11 mouse cellular contexts compared by ENCODE assay signal in the genomic region with DNA sequence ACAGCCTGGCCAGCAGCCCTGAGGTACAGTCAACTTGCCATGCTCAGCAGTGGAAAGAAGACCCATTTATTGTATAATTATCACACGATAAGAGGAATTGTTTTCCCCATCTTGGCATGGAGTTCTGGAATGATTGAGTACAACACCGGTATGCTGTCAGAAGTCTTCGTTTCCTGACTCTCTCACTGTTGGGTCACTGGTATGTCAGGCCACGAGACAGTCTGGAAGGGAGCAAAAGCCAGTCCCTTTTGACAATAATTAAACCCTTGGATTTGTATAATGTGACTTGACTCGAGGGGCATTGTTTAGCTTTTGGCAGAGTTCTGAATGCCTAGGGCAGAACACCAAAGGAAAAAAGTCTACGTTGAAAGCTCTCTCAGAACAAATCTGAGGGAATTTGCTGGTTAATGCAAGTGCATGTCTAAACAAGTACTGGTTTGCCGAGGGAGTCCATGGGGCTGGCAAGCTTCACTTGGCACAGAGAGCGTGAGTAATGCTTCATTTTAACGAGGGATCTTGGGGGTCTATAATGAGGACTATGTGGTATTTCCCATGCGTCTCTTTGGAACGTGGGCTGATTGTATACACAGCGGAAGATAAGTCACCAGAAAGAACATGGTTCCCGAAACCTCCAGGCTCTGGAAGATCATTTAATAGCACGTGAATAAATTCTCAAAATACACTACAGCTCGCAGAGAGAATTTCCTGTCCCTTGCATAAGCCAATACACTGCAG.
A peak's percentile ranks its signal among the peaks of the same experiment; 100 is the strongest.
DNase-seq lines count a peak whose midpoint lies in the region; ATAC-seq and TF ChIP-seq lines count a peak whose summit lies in the region.
"Had no signal": no experiment of that assay in that cellular context is flagged by ENCODE, and none has a peak within 500 bp of the region (broad histone marks: within the 10 kb centered on the region; RNA-seq: fewer than 3 reads in every experiment).

No protein-coding gene starts in this region.

- H3K27me3 ChIP-seq in heart, embryonic 15.5 days = no peaks in the 10 kb centered on the region
- H3K27me3 ChIP-seq in kidney, postnatal 0 days (ENCODE audit: insufficient read depth, low read length) = no peaks in the 10 kb centered on the region
- H3K27me3 ChIP-seq: embryonic facial prominence, embryonic 12.5 days; neural tube, embryonic 12.5 days had no signal

- no peak; the same call in 1 of the 2 replicates for ATAC-seq in heart, embryonic 15.5 days (replicated peaks; ENCODE audit: insufficient number of reproducible peaks, insufficient read depth, low FRiP score, low read depth)
- peak; percentile 63; the same call in 1 of the 2 replicates for ATAC-seq in kidney, postnatal 0 days (replicated peaks; ENCODE audit: low FRiP score, low read depth)
- no peak for ATAC-seq in cerebellum, adult (ENCODE audit: insufficient number of reproducible peaks, low FRiP score, low TSS enrichment)

- 0 out of 2 replicates have a peak overlapping the region, but pooled peaks have one; percentile 1 for H3K27ac ChIP-seq in heart, embryonic 15.5 days
- H3K27ac ChIP-seq in kidney, postnatal 0 days = peak overlapping the region; percentile 39; the same call in 1 of the 2 replicates
- H3K27ac ChIP-seq: embryonic facial prominence, embryonic 12.5 days; liver, embryonic 14.5 days; neural tube, embryonic 12.5 days had no signal

- no peak for TF ChIP-seq CTCF in kidney, postnatal 0 days (IDR thresholded peaks at IDR 0.05; ENCODE audit: low read depth)

- no peak overlapping the region for H3K4me2 ChIP-seq in heart, embryonic 15.5 days
- no peak overlapping the region for H3K4me2 ChIP-seq in kidney, postnatal 0 days (ENCODE audit: low read length)
- H3K4me2 ChIP-seq: embryonic facial prominence, embryonic 12.5 days; neural tube, embryonic 12.5 days had no signal

- 61% methylated on average over 15 of the region's 15 CpGs for WGBS in heart, embryonic 15.5 days
- WGBS in kidney, postnatal 0 days = 35% methylated on average over 15 of the region's 15 CpGs

- H3K4me3 ChIP-seq in heart, embryonic 15.5 days = no peak overlapping the region
- H3K4me3 ChIP-seq in kidney, postnatal 0 days (replicated peaks; ENCODE audit: low read depth, low read length) = no peak overlapping the region
- H3K4me3 ChIP-seq: embryonic facial prominence, embryonic 12.5 days; neural tube, embryonic 12.5 days had no signal

- DNase-seq in heart, postnatal 25 days (ENCODE audit: low spot score) = no peak
- DNase-seq in retina, postnatal 1 day = peak; percentile 4
- no peak for DNase-seq in retina, embryonic 14.5 days (ENCODE audit: low spot score)
- peak; percentile 57 for DNase-seq in kidney, postnatal 0 days (ENCODE audit: low spot score)
- DNase-seq in adrenal gland, adult 18-20 months (ENCODE audit: low spot score in 2 of 2) = no peak
- DNase-seq in layer of hippocampus, adult 18-20 months (ENCODE audit: low spot score in 2 of 2) = no peak

- H3K9me3 ChIP-seq in heart, embryonic 15.5 days (replicated peaks) = no peaks in the 10 kb centered on the region
- no peaks in the 10 kb centered on the region for H3K9me3 ChIP-seq in kidney, postnatal 0 days (replicated peaks; ENCODE audit: low read length)
- H3K9me3 ChIP-seq: embryonic facial prominence, embryonic 12.5 days; neural tube, embryonic 12.5 days had no signal

- peaks cover 13% of the 10 kb centered on the region; the same call in 1 of the 2 replicates for H3K4me1 ChIP-seq in heart, embryonic 15.5 days (replicated peaks)
- 0 out of 2 replicates have a peak, but pooled peaks cover 12% of the 10 kb centered on the region for H3K4me1 ChIP-seq in kidney, postnatal 0 days (replicated peaks; ENCODE audit: insufficient read depth, low read length)
- H3K4me1 ChIP-seq: embryonic facial prominence, embryonic 12.5 days; neural tube, embryonic 12.5 days had no signal

- no peaks in the 10 kb centered on the region for H3K36me3 ChIP-seq in heart, embryonic 15.5 days
- no peaks in the 10 kb centered on the region for H3K36me3 ChIP-seq in kidney, postnatal 0 days (ENCODE audit: insufficient read depth, low read length)
- H3K36me3 ChIP-seq: embryonic facial prominence, embryonic 12.5 days; neural tube, embryonic 12.5 days had no signal

- intact Hi-C loops in heart, postnatal 25 days (cut with DNase I) = no loop called here

- no peak overlapping the region for H3K9ac ChIP-seq in heart, embryonic 15.5 days
- no peak overlapping the region for H3K9ac ChIP-seq in kidney, postnatal 0 days (ENCODE audit: low read depth, low read length)
- H3K9ac ChIP-seq: embryonic facial prominence, embryonic 12.5 days; liver, embryonic 14.5 days; neural tube, embryonic 12.5 days had no signal

Comparison
In these comparisons a context has a peak if more than half of its experiments do, and no peak if none do; other contexts are left out.
1. DNase-seq: peak in retina, postnatal 1 day (single experiment) and kidney, postnatal 0 days (single experiment); none in heart, postnatal 25 days (single experiment), retina, embryonic 14.5 days (single experiment), adrenal gland, adult 18-20 months (0 of 2) and layer of hippocampus, adult 18-20 months (0 of 2).